Mouse (Mus musculus) limb, embryonic 12.5 days (tissue): ENCODE data around the gene Ccdc57. TPM values are rescaled to one million over a fixed set of nuclear protein-coding genes. Genes with fewer than 3 reads are reported as not detected.
A peak's percentile ranks its signal among the peaks of the same experiment; 100 is the strongest.

Experiments used
- ATAC-seq: fragments of 200-750 bp; cut with Nextera tagmentation; 2 replicates; pipeline ENCODE4 v1.8.0; 2017; ENCODE audit warnings: low read depth, moderate TSS enrichment; ENCODE audit not compliant: insufficient number of reproducible peaks, insufficient read depth, low FRiP score, low TSS enrichment
- H3K27ac ChIP-seq: fragments of 300-500 bp; sonication (generic); 2 replicates; pipeline ENCODE4 v1.5.1; 2016; ENCODE audit warnings: mild to moderate bottlenecking, moderate library complexity
- H3K27me3 ChIP-seq: fragments of 300-500 bp; sonication (generic); 2 replicates; pipeline ENCODE4 v1.6.1; 2016; ENCODE audit warnings: mild to moderate bottlenecking, moderate library complexity
- H3K36me3 ChIP-seq: fragments of 300-500 bp; sonication (generic); 2 replicates; pipeline ENCODE4 v1.6.1; 2016; ENCODE audit warnings: mild to moderate bottlenecking, moderate library complexity
- H3K4me1 ChIP-seq: fragments of 300-500 bp; sonication (generic); replicated peaks from 2 replicates; pipeline ENCODE4 v1.6.1; 2016
- H3K4me2 ChIP-seq: fragments of 300-500 bp; sonication (generic); 2 replicates; pipeline ENCODE4 v1.6.1; 2016; ENCODE audit warnings: mild to moderate bottlenecking, moderate library complexity
- H3K4me3 ChIP-seq: fragments of 300-500 bp; sonication (generic); replicated peaks from 2 replicates; pipeline ENCODE4 v1.5.1; 2016; ENCODE audit warnings: mild to moderate bottlenecking
- H3K9ac ChIP-seq: fragments of 300-500 bp; sonication (generic); replicated peaks from 2 replicates; pipeline ENCODE4 v1.6.1; 2016; ENCODE audit warnings: mild to moderate bottlenecking, moderate library complexity
- H3K9me3 ChIP-seq: fragments of 300-500 bp; sonication (generic); 2 replicates; pipeline ENCODE4 v1.6.1; 2016; ENCODE audit warnings: mild to moderate bottlenecking, moderate library complexity
- WGBS: fragments of 180-500 bp; shearing (Covaris S2); methylation state at CpG from one replicate; pipeline ENCODE4 v1.1.7; 2016; 5-methylcytosine and 5-hydroxymethylcytosine counted together
- polyA plus RNA-seq: library from polyadenylated mRNA; unstranded; fragments of >200 nt; fragmentation: Nextera tagmentation; extraction: Ambion mirVana; gene quantifications from 2 replicates; pipeline ENCODE4 v1.2.1, GENCODE M21; 2016

Ccdc57 gene
- polyA plus RNA-seq, 1 experiment from 2014 or later, result 7.2 TPM

DNA sequence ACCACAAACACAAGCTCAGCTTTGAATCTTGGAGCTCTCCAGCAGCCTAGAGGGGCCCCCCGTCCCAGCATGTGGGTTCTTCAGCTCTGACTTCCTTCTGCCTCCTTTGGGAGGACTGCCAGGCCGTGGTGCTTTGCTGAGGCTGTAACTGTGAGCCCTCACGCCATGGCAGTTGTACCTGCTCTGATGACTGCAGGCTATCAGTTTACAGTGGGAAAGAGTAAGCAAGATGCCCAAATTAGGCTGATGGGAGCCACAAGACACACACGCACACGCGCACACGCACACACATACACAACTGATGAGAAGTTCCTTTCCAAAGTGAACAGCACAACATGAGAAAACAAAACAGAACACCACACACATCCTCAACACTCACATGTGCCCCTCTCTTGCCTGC lies 30.2 kb upstream of the Ccdc57 start:
- whole genome bisulfite sequencing, result 89% methylated on average over 7 of the region's 7 CpGs
- Histone ChIP-seq H3K36me3 (peaks cover 100% of the 10 kb centered on the region), H3K4me2 (no peak overlapping the region), H3K27me3 (no peaks in the 10 kb centered on the region), H3K4me1 (peaks cover 20% of the 10 kb centered on the region), H3K4me3 (no peak overlapping the region), H3K9ac (no peak overlapping the region), H3K9me3 (no peaks in the 10 kb centered on the region), H3K27ac (no peak overlapping the region)
- no peak for ATAC-seq

DNA sequence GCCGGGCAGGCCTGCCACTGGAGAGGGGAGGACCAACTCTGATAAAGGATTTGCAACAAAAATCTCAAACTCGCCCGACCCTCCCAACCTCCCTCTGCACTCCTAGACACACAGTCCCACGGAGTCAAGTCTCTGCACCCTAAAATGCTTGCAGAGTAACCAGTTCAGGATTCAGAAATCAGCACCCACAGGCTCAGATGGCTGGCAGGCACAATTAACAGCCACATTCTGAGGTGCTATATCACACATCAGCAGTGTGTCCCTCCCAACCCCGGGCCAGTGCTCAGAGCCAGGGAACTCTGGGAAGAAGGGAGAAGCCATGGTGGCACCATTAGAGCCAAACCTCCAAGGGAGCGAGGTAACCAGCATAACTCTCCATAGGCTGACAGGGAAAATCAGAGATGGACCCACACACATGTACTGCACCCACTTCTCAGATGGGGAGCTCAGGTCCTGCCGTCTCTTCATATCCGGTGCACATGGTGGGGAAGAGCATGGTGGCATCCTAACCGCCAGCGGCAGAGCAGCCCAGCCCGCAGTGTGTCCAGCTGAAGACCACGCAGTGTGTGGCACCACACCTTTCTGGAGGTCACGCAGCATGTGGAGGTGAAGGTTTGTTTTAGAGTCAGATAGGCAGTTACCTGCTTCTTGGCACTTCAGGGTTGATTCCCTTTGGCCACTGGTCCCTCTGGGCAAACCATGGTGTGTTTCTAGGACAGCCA lies 29.5 kb upstream of the Ccdc57 start:
- WGBS, result 91% methylated on average over 13 of the region's 13 CpGs
- Histone ChIP-seq H3K9me3 (no peaks in the 10 kb centered on the region), H3K4me1 (peaks cover 24% of the 10 kb centered on the region), H3K27ac (no peak overlapping the region), H3K9ac (no peak overlapping the region), H3K36me3 (peaks cover 100% of the 10 kb centered on the region), H3K4me2 (no peak overlapping the region), H3K27me3 (no peaks in the 10 kb centered on the region), H3K4me3 (no peak overlapping the region)
- ATAC-seq, result no peak

DNA sequence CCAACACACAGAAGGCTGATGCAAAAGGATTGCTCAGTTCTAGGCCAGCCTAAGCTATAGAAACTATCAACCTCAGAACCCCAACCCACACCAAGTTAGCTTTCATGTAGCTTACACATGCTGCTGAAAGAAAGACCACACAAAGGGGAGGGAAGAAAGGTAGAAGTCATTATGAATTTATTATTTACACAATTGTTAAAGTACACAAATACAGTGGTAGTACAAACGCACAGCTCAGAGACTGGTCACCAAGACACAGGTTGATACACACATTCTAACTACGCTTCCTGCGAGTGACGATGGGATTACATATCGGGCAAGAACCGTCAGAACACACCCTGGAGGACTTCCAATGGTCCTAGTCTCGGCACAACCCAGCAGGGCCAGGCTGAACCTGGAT lies 28.9 kb upstream of the Ccdc57 start:
- H3K27ac ChIP-seq, result no peak overlapping the region
- ATAC-seq, result no peak
- peaks cover 24% of the 10 kb centered on the region for H3K4me1 ChIP-seq
- no peak overlapping the region for H3K4me3 ChIP-seq
- H3K27me3 ChIP-seq, result no peaks in the 10 kb centered on the region
- no peak overlapping the region for H3K9ac ChIP-seq
- H3K4me2 ChIP-seq, result no peak overlapping the region
- no peaks in the 10 kb centered on the region for H3K9me3 ChIP-seq
- H3K36me3 ChIP-seq, result peaks cover 100% of the 10 kb centered on the region
- 88% methylated on average over 7 of the region's 7 CpGs for WGBS

DNA sequence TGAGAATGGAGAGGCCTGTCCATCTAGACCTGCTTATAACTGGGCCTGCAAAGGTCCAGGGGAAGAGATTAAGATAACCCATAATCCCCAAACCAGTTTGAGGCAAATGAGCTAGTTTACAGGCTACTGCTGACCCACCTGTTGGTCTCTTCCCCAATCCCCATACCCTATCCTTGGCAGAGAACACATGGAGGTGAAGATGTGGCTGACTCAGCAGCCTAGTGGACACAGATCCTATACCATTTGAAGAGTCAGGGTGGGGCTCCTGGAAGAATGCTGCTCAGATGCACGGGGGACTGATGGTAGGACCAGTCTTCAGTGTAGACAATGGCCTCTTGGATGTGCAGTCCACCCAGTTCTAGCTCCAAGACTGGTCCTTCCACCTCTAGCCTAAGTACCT lies 27.6 kb upstream of the Ccdc57 start:
- H3K9ac ChIP-seq, result no peak overlapping the region
- WGBS, result 63% methylated on average over 1 of the region's 1 CpGs
- no peaks in the 10 kb centered on the region for H3K27me3 ChIP-seq
- H3K9me3 ChIP-seq, result no peaks in the 10 kb centered on the region
- peaks cover 99% of the 10 kb centered on the region for H3K36me3 ChIP-seq
- no peak overlapping the region for H3K4me2 ChIP-seq
- H3K4me1 ChIP-seq, result peaks cover 15% of the 10 kb centered on the region
- no peak overlapping the region for H3K4me3 ChIP-seq
- H3K27ac ChIP-seq, result no peak overlapping the region
- no peak for ATAC-seq

DNA sequence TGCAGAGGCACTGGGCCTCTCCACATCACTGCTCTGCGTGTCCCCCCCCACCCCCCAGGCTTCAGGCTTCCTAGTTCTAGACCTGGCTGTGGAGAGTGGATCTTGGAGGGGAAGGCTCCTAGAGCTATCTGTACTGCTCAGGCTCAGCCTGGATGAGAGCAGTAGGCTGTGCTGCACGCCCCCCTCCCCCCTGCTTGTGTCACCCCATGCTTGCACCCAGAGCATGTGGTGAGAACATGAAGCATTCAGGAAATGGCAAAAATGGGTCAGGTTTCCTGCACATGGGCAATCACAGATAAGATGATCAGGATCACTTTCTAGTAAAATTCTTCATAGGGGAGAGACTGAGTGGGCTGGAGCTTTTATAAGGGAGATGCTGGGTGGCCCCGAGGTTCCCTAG lies 26.9 kb upstream of the Ccdc57 start:
- H3K9me3 ChIP-seq, result no peaks in the 10 kb centered on the region
- peaks cover 15% of the 10 kb centered on the region; the same call in 1 of the 2 replicates for H3K4me1 ChIP-seq
- H3K4me3 ChIP-seq, result no peak overlapping the region
- H3K36me3 ChIP-seq, result peaks cover 98% of the 10 kb centered on the region
- no peaks in the 10 kb centered on the region for H3K27me3 ChIP-seq
- H3K9ac ChIP-seq, result no peak overlapping the region
- no peak for ATAC-seq
- no peak overlapping the region for H3K27ac ChIP-seq
- H3K4me2 ChIP-seq, result no peak overlapping the region
- WGBS, result 67% methylated on average over 3 of the region's 3 CpGs

DNA sequence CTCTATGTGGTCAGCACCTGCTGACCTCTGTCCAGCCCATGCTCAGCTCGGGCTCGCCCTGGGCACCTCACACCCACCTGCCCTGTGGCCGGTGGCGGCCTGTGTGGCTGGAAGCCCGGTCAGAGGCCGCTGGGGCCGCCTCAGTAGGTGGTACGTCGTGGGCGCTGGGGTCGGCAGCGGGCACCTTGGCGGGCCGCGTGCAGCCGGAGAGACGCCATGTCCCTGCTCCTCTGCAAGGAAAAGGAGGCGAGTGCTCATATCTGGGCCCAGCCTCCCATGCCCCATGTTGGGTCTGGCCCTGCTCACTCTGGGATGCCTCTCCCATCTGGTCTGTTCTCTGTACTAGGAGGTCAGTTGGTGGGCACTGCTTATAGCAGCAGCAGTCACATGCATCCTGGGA lies 26.4 kb upstream of the Ccdc57 start:
- no peak overlapping the region; the same call in 1 of the 2 replicates for H3K27ac ChIP-seq
- H3K27me3 ChIP-seq, result no peaks in the 10 kb centered on the region
- ATAC-seq, result no peak
- no peaks in the 10 kb centered on the region for H3K9me3 ChIP-seq
- no peak overlapping the region for H3K4me3 ChIP-seq
- WGBS, result 90% methylated on average over 18 of the region's 18 CpGs
- H3K4me2 ChIP-seq, result no peak overlapping the region
- H3K4me1 ChIP-seq, result peaks cover 15% of the 10 kb centered on the region; the same call in 1 of the 2 replicates
- H3K36me3 ChIP-seq, result peaks cover 98% of the 10 kb centered on the region
- 0 out of 2 replicates have a peak overlapping the region, but pooled peaks have one; percentile 18 for H3K9ac ChIP-seq

DNA sequence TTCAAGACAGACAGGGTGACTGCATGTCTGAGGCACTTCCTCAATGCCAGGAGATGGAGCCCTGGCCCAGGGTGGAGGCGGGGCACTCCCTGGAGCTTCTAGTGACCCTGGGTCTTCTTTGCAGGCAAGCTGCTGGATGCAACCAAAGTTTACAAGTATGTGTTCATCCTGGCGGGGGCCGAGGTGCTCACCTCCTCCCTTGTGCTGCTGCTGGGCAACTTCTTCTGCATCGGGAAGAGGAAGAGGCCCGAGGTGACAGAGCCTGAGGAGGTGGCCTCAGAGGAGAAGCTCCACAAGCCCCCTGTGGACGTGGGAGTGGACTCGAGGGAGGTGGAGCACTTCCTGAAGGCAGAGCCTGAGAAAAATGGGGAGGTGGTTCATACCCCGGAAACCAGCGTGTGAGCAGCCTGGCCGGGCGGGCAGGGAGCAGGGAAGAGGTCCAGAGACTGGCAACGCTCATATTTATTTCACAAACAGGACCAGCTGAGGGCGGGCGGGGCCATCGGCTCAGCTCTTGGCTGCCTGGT lies 25.1 kb upstream of the Ccdc57 start:
- Histone ChIP-seq H3K4me1 (peaks cover 15% of the 10 kb centered on the region; the same call in 1 of the 2 replicates), H3K27ac (peak overlapping the region; percentile 58; the same call in 1 of the 2 replicates), H3K9me3 (no peaks in the 10 kb centered on the region), H3K27me3 (no peaks in the 10 kb centered on the region), H3K4me2 (no peak overlapping the region), H3K36me3 (peaks cover 91% of the 10 kb centered on the region), H3K4me3 (no peak overlapping the region), H3K9ac (no peak overlapping the region)
- 76% methylated on average over 15 of the region's 15 CpGs for WGBS
- ATAC-seq, result no peak

DNA sequence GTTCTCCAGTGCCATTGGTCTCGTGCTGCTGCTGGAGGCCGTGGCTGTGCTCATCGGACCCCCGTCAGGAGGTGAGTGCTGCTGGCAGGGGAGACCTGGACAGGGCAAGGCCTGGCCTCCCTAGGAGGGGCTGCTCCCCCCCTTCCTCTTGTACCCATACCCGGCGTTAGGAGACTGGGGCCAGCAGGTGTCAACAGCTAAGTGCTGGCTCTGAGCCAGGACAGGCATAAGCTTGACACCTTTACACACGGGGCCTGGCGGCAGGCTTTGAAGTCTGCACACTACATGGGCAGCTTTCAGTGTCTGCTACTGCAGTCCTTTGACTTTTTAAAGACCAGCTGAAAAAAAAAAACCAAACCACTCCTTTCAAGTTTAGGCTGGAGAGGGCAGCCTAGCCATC lies 24.4 kb upstream of the Ccdc57 start:
- H3K4me2 ChIP-seq, result no peak overlapping the region
- ATAC-seq, result no peak
- no peak overlapping the region for H3K4me3 ChIP-seq
- no peak overlapping the region for H3K9ac ChIP-seq
- WGBS, result 58% methylated on average over 8 of the region's 8 CpGs
- no peaks in the 10 kb centered on the region for H3K9me3 ChIP-seq
- peaks cover 83% of the 10 kb centered on the region for H3K36me3 ChIP-seq
- H3K27ac ChIP-seq, result no peak overlapping the region
- H3K27me3 ChIP-seq, result no peaks in the 10 kb centered on the region
- H3K4me1 ChIP-seq, result peaks cover 18% of the 10 kb centered on the region

DNA sequence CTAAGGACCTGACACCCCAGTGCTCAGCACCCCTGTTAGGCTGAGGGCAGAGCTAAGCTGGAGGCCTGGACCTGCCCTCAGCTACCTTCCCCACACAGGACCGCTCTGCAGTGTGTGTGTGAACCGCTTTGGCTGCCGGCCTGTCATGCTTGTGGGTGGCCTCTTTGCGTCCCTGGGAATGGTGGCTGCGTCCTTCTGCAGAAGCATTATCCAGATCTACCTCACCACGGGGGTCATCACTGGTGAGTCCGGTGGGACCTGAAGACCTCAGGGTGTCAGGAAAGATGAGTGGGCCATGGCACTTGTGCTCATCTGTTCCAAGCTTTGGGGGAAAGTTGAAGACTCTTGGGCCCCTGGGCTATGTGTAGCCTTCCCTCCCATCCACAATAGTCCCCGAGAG lies 23.0 kb upstream of the Ccdc57 start:
- Histone ChIP-seq H3K4me1 (peaks cover 30% of the 10 kb centered on the region), H3K27ac (no peak overlapping the region), H3K9ac (no peak overlapping the region), H3K27me3 (no peaks in the 10 kb centered on the region), H3K4me3 (no peak overlapping the region), H3K4me2 (no peak overlapping the region), H3K9me3 (no peaks in the 10 kb centered on the region), H3K36me3 (peaks cover 70% of the 10 kb centered on the region)
- 89% methylated on average over 8 of the region's 8 CpGs for WGBS
- ATAC-seq, result no peak

DNA sequence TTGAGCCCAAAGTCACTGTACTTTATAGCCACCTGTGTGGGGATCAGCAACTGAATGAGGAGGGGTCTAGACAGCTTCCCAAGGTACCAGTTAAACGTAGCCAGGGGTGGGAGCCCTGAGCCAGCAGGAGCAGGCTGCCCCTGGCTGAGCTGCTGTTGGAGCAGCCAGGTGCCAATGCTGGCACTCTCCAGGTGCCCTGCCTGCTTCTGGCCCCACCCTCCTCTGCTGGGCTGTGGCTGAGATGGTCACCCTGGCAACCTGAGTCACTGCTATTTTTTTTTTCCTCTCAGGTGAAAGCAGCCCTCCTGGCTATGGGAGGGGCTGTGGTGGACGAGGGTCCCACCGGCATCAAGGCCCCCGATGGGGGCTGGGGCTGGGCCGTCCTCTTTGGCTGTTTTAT lies 22.3 kb upstream of the Ccdc57 start:
- H3K4me1 ChIP-seq, result peaks cover 37% of the 10 kb centered on the region
- H3K9ac ChIP-seq, result no peak overlapping the region
- WGBS, result 86% methylated on average over 5 of the region's 5 CpGs
- H3K27me3 ChIP-seq, result 0 out of 2 replicates have a peak, but pooled peaks cover 4% of the 10 kb centered on the region
- no peak overlapping the region for H3K27ac ChIP-seq
- H3K36me3 ChIP-seq, result peaks cover 62% of the 10 kb centered on the region
- no peak overlapping the region for H3K4me3 ChIP-seq
- no peaks in the 10 kb centered on the region for H3K9me3 ChIP-seq
- no peak overlapping the region for H3K4me2 ChIP-seq
- ATAC-seq, result no peak

DNA sequence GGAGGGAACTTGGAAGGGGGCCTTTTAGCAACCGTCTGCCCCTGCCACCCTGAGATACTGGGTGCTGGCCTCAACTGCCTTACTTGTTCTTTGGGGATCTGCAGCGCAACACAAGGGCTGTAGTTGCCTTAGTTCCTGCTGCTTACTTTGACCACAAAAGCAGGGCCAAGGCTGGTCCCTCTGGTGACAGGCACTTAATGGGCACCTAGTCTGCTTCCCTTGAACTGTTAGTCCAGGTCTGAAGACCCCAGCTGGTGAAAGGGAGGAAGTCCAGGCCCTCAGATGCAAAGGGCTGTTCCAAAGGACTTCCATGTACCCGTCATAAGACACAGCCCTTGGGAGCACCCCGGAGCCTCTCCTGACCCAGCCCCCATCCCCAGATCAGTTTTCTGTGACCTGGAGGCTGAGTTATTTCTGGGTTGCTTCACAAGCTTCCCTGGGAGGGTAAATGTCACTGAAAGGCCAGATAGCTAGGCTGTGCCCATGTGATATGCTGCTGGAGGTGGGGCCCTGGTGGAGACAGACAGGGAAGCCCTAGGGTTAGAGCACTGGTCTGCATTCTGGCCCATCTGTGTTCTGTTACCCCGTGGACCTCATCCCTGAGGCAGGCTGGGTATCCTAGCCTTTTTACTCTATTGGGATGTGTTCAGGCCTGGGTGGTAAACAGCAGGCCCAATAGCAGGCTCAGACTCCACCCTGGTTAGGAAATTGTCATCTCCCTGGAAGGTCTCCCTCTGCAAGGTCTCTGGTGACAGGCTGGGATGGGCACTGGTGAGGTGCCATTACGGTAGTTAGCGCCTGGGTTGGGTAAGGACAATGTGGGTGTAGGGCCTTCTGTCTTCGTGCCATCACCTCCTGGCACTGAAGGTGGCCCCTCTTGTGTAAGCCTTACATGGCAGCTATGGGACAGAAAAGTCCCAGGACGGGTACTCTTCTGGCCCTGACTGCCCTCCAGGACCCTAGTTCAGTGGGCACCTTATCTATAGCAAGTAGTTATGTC lies 19.4 kb upstream of the Ccdc57 start:
- peaks cover 33% of the 10 kb centered on the region for H3K36me3 ChIP-seq
- H3K27ac ChIP-seq, result no peak overlapping the region
- peak overlapping the region; percentile 56 for H3K4me3 ChIP-seq
- peaks cover 45% of the 10 kb centered on the region for H3K4me1 ChIP-seq
- H3K4me2 ChIP-seq, result peak overlapping the region; percentile 83
- no peak overlapping the region for H3K9ac ChIP-seq
- ATAC-seq, result no peak
- no peaks in the 10 kb centered on the region for H3K9me3 ChIP-seq
- peaks cover 18% of the 10 kb centered on the region for H3K27me3 ChIP-seq
- WGBS, result 82% methylated on average over 9 of the region's 9 CpGs
